Comparison of ENCODE assay signal across 11 mouse cellular contexts in the genomic region with DNA sequence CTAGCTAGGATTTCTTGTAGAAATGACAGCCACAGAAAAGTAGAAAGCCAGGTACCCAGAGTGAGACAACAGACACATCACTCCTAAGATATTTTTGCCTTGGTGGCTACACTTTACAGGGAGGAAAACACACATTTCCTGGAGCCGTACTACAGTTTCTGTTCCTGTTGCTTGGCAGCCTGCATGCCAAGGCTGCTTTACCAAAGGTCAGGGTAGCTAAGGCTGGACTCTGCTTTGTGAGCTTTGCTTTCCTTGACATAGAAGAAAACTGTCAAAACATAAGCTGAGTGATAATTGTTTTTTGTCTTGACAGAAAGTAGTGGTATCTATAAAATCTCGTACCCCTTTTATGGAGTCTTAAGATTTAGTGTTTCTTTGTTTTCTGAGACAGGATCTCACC.
"Had no signal": no experiment of that assay in that cellular context is flagged by ENCODE, and none has a peak within 500 bp of the region (broad histone marks: within the 10 kb centered on the region; RNA-seq: fewer than 3 reads in every experiment).

No protein-coding gene starts in this region.

- H3K4me3 ChIP-seq: limb, embryonic 13.5 days; liver, embryonic 15.5 days; midbrain, embryonic 12.5 days had no signal

- H3K4me1 ChIP-seq: limb, embryonic 13.5 days; liver, embryonic 15.5 days; midbrain, embryonic 12.5 days had no signal

- H3K27ac ChIP-seq: limb, embryonic 13.5 days; liver, embryonic 15.5 days; macrophage; midbrain, embryonic 12.5 days had no signal

- DNase-seq: left cerebral cortex, postnatal 4 days; lung, embryonic 14.5 days; lung, postnatal 10 days; right cerebral cortex, postnatal 14 days; thymus, postnatal 4 days had no signal

- ATAC-seq: inflammation-experienced regulatory T-cells, adult 6 months had no signal

- H3K9ac ChIP-seq: limb, embryonic 13.5 days; liver, embryonic 15.5 days; lung, embryonic 14.5 days; midbrain, embryonic 12.5 days had no signal

- H3K27me3 ChIP-seq: limb, embryonic 13.5 days; liver, embryonic 15.5 days; midbrain, embryonic 12.5 days had no signal

- H3K4me2 ChIP-seq: limb, embryonic 13.5 days; liver, embryonic 11.5 days; liver, embryonic 15.5 days; lung, embryonic 14.5 days; midbrain, embryonic 12.5 days had no signal

- H3K9me3 ChIP-seq: liver, embryonic 15.5 days had no signal
